Mouse (Mus musculus) CH12.LX (cell line): ENCODE results near the gene Pknox2.

Experiments used
- CHD2 ChIP-seq: IDR thresholded peaks from 2 replicates; pipeline ENCODE4 v1.6.1; 2011; ENCODE audit warnings: low read length, improper control_type of control experiment
- CTCF ChIP-seq, 2 experiments: IDR thresholded peaks in 1 of 2; conservative IDR thresholded peaks in 1 of 2; 2 replicates each; pipeline ENCODE4 v1.5.1; 2011 to 2012; ENCODE audit warnings: low read depth in 2 of 2, low read length in 2 of 2, improper control_type of control experiment in 1 of 2, inconsistent platforms in 1 of 2, mild to moderate bottlenecking in 1 of 2, moderate library complexity in 1 of 2
- E2F4 ChIP-seq: IDR thresholded peaks from 2 replicates; pipeline ENCODE4 v1.6.1; 2011; ENCODE audit warnings: low read depth, low read length, improper control_type of control experiment; ENCODE audit not compliant: insufficient replicate concordance
- EP300 ChIP-seq: IDR thresholded peaks from 2 replicates; pipeline ENCODE4 v1.6.1; 2011; ENCODE audit warnings: low read length, improper control_type of control experiment
- GABPA ChIP-seq: IDR thresholded peaks from 2 replicates; pipeline ENCODE4 v1.6.1; 2012; ENCODE audit warnings: low read depth, low read length, improper control_type of control experiment, inconsistent platforms; ENCODE audit not compliant: insufficient replicate concordance
- JUND ChIP-seq: conservative IDR thresholded peaks from 2 replicates; pipeline ENCODE4 v1.6.1; 2011; ENCODE audit warnings: low read depth, low read length, improper control_type of control experiment
- POLR2A ChIP-seq: IDR thresholded peaks from 2 replicates; pipeline ENCODE4 v1.6.1; 2011; ENCODE audit warnings: low read depth, mild to moderate bottlenecking, improper control_type of control experiment, low read length
- POLR2AphosphoS2 ChIP-seq: IDR thresholded peaks from 2 replicates; pipeline ENCODE4 v1.6.1; 2011; ENCODE audit warnings: low read depth, low read length, improper control_type of control experiment
- ZKSCAN1 ChIP-seq: IDR thresholded peaks from 2 replicates; pipeline ENCODE4 v1.6.1; 2012; ENCODE audit warnings: low read depth, inconsistent platforms, low read length, improper control_type of control experiment, borderline replicate concordance
- ZMIZ1 ChIP-seq: IDR thresholded peaks from 2 replicates; pipeline ENCODE4 v1.6.1; 2012; ENCODE audit warnings: low read depth, mild to moderate bottlenecking, inconsistent platforms, low read length, improper control_type of control experiment
- ZNF384 ChIP-seq: IDR thresholded peaks from 2 replicates; pipeline ENCODE4 v1.6.1; 2012; ENCODE audit warnings: low read depth, low read length, improper control_type of control experiment, inconsistent platforms

GRCm38 (mm10) chr9:36989991-36990390 is 157.2 kb downstream of the Pknox2 start:
- TF ChIP-seq CHD2: no peak
- TF ChIP-seq POLR2A: no peak
- no peak for TF ChIP-seq CTCF (conservative IDR thresholded peaks at IDR 0.05 in 1 of 2, IDR thresholded peaks at IDR 0.05 in 1 of 2; ENCODE audit: low read depth in 2 of 2, low read length in 2 of 2)
- no peak for TF ChIP-seq EP300
- TF ChIP-seq GABPA: no peak
- no peak for TF ChIP-seq POLR2AphosphoS2
- no peak for TF ChIP-seq ZMIZ1
- TF ChIP-seq ZNF384: no peak
- TF ChIP-seq ZKSCAN1: no peak
- TF ChIP-seq JUND: no peak
- no peak for TF ChIP-seq E2F4
